Mouse (Mus musculus): Measurements from ENCODE around the gene Mcf2l.

DNA sequence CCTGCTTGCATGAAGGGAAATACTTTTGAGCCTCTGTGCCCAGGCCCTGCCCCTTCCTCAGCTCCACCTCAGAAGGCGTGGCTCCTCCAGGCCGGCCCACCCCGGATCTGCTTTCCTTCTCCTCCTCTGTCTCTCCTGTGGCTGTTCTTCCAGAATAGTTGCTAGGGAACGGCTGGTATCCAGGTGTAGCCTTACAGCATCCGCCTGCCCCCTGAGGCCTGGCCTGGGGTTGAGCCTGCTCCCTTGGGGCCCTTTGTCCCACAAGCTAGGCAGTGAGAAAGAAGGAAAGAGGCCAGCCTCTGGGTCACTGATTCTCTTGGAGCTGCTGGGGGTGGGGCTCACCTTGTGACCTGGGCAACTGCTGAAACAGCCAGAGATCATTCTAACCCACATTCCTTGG is 38.4 kb downstream of the Mcf2l start:
- TF ChIP-seq ZNF384 (IDR thresholded peaks at IDR 0.05; ENCODE audit: low read depth, low read length) (no peak), CHD2 (IDR thresholded peaks at IDR 0.05; ENCODE audit: low read depth, low read length) (no peak), ZC3H11A (IDR thresholded peaks at IDR 0.05; ENCODE audit: borderline replicate concordance, low read depth, low read length) (no peak), MAFK (IDR thresholded peaks at IDR 0.05; ENCODE audit: insufficient read depth, low read depth, low read length) (no peak), HCFC1 (IDR thresholded peaks at IDR 0.05; ENCODE audit: borderline replicate concordance, insufficient read depth, low read length) (no peak)
